Mouse (Mus musculus) liver, postnatal 0 days (tissue): ENCODE data around the gene Uggt2. TPM values are rescaled to one million over a fixed set of nuclear protein-coding genes. Genes with fewer than 3 reads are reported as not detected.

Experiments
- ATAC-seq: fragments of 200-750 bp; cut with Nextera tagmentation; 2 replicates; pipeline ENCODE4 v1.8.0; 2017; ENCODE audit warnings: mild to moderate bottlenecking, moderate library complexity
- DNase-seq: peaks from one replicate; pipeline ENCODE4 v3.0.0-alpha.2; 2016
- H3K27ac ChIP-seq: fragments of 300-500 bp; sonication (generic); 2 replicates; pipeline ENCODE4 v1.5.1; 2014; ENCODE audit warnings: antibody characterized with exemption, moderate library complexity, mild to moderate bottlenecking, low read depth
- H3K27me3 ChIP-seq: fragments of 300-500 bp; sonication (generic); 2 replicates; pipeline ENCODE4 v1.6.1; 2014; ENCODE audit warnings: low read length, control low read depth, mixed read lengths; ENCODE audit not compliant: insufficient read depth
- H3K36me3 ChIP-seq: fragments of 300-500 bp; sonication (generic); replicated peaks from 2 replicates; pipeline ENCODE4 v1.6.1; 2014; ENCODE audit warnings: mild to moderate bottlenecking, control low read depth, low read length, moderate library complexity, mixed read lengths; ENCODE audit not compliant: insufficient read depth
- H3K4me1 ChIP-seq: fragments of 300-500 bp; sonication (generic); 2 replicates; pipeline ENCODE4 v1.6.1; 2014; ENCODE audit warnings: antibody characterized with exemption, mild to moderate bottlenecking, control low read depth; ENCODE audit not compliant: insufficient read depth
- H3K4me2 ChIP-seq: fragments of 300-500 bp; sonication (generic); 2 replicates; pipeline ENCODE4 v1.6.1; 2014; ENCODE audit warnings: low read depth, mild to moderate bottlenecking, low read length, moderate library complexity, mixed read lengths
- H3K4me3 ChIP-seq: fragments of 300-500 bp; sonication (generic); 2 replicates; pipeline ENCODE4 v1.5.1; 2014; ENCODE audit warnings: low read depth, low read length
- H3K9ac ChIP-seq: fragments of 300-500 bp; sonication (generic); replicated peaks from 2 replicates; pipeline ENCODE4 v1.6.1; 2014; ENCODE audit warnings: mild to moderate bottlenecking, moderate library complexity
- H3K9me3 ChIP-seq: fragments of 300-500 bp; sonication (generic); 2 replicates; pipeline ENCODE4 v1.6.1; 2016; ENCODE audit warnings: mild to moderate bottlenecking, control low read depth, low read length, mixed read lengths
- CTCF ChIP-seq: sonication (generic); IDR thresholded peaks from 2 replicates; pipeline ENCODE4 v1.5.1; 2016; ENCODE audit warnings: antibody characterized with exemption, low read depth
- EP300 ChIP-seq: IDR thresholded peaks from 2 replicates; pipeline ENCODE4 v1.6.1; 2016; ENCODE audit warnings: antibody characterized with exemption, low read depth, mild to moderate bottlenecking
- WGBS: fragments of 180-500 bp; shearing (Covaris S2); extraction: QIAGEN DNeasy Blood & Tissue Kit; methylation state at CpG from one replicate; pipeline ENCODE4 v1.1.7; 2014; ENCODE audit not compliant: insufficient replicate concordance; 5-methylcytosine and 5-hydroxymethylcytosine counted together
- polyA plus RNA-seq: library from polyadenylated mRNA; unstranded; fragments of >200 nt; fragmentation: Nextera tagmentation; extraction: Ambion mirVana; gene quantifications from 2 replicates; pipeline ENCODE4 v1.2.1, GENCODE M21; 2015

The Uggt2 gene
- polyA plus RNA-seq, 1 experiment from 2014 or later: 1.7 TPM

DNA sequence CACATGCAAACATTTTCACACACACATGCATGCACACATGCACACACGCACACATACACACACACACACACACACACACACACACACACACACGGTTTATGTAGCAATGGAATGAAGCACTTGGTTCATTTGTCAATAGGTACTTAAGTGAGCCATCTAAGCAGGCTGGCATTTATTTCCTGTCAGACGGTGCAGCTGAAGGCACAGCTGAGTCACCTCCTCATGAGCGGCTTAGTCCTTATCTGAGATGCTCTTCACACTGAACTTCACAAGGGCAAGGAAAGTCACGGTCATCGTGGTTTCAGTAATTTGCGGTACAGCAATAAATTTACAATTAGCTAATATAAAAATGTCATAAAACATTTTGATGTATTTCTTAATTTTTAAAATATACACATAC, 55.5 kb downstream of the Uggt2 start:
- H3K27ac ChIP-seq: no peak overlapping the region
- DNase-seq (no peak), ATAC-seq (no peak)
- H3K27me3 ChIP-seq: no peaks in the 10 kb centered on the region
- H3K4me3 ChIP-seq: no peak overlapping the region
- H3K9ac ChIP-seq: no peak overlapping the region
- H3K36me3 ChIP-seq: no peaks in the 10 kb centered on the region
- H3K9me3 ChIP-seq: no peaks in the 10 kb centered on the region
- WGBS: 50% methylated on average over 7 of the region's 7 CpGs
- no peaks in the 10 kb centered on the region for H3K4me1 ChIP-seq
- no peak overlapping the region for H3K4me2 ChIP-seq
- no peak for TF ChIP-seq EP300
- TF ChIP-seq CTCF: no peak

DNA sequence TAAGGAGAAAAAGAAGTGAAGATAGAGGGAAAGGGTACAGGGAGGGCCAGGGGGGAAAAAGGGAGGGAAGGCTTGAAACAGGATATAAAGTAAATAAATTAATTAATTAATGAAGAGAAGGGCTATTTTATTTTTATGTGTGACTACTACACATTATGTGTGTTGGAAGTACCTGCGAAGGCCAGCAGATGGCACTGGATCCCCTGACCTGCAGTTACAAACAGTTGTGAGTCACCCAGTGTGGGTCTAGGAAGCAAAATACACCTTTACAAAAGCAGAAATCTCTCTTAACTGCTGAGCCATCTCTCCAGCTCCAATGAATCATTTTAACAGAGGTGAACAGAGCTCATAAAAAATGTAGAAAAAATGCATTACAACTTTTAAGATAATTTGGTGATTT, 59.0 kb downstream of the Uggt2 start:
- Histone ChIP-seq H3K4me1 (no peaks in the 10 kb centered on the region), H3K9ac (no peak overlapping the region), H3K27me3 (no peaks in the 10 kb centered on the region), H3K4me2 (no peak overlapping the region), H3K36me3 (no peaks in the 10 kb centered on the region), H3K4me3 (no peak overlapping the region), H3K9me3 (no peaks in the 10 kb centered on the region), H3K27ac (no peak overlapping the region)
- DNase-seq (peak; percentile 45), ATAC-seq (no peak)
- whole genome bisulfite sequencing: 54% methylated on average over 1 of the region's 1 CpGs
- TF ChIP-seq EP300 (no peak), CTCF (peak; percentile 63)

DNA sequence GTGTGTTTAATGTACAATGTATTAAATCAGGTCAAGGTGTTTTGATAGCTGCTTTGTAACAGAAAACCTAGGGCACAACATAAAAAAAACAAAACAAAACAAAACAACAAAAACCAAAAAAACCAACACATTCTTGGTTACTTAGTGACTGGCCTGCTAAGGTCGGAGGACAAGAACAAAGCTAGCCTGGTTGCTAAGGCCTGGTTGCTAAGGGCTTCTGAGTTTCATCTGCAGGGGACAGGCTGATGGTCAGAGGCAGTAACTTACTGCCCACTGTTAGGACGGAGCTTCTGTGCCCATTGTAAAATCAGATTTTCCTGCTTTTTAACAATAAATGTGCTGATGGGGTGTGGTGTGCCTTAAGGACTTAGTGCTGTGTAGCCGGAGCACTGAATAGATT, 61.5 kb downstream of the Uggt2 start:
- ATAC-seq: no peak
- 63% methylated on average over 3 of the region's 3 CpGs for WGBS
- no peaks in the 10 kb centered on the region for H3K36me3 ChIP-seq
- H3K27ac ChIP-seq: no peak overlapping the region
- H3K4me1 ChIP-seq: no peaks in the 10 kb centered on the region
- H3K27me3 ChIP-seq: no peaks in the 10 kb centered on the region
- H3K4me2 ChIP-seq: no peak overlapping the region
- no peak overlapping the region for H3K4me3 ChIP-seq
- no peaks in the 10 kb centered on the region for H3K9me3 ChIP-seq
- no peak for TF ChIP-seq EP300
- TF ChIP-seq CTCF: no peak
- no peak overlapping the region for H3K9ac ChIP-seq
- DNase-seq: no peak

DNA sequence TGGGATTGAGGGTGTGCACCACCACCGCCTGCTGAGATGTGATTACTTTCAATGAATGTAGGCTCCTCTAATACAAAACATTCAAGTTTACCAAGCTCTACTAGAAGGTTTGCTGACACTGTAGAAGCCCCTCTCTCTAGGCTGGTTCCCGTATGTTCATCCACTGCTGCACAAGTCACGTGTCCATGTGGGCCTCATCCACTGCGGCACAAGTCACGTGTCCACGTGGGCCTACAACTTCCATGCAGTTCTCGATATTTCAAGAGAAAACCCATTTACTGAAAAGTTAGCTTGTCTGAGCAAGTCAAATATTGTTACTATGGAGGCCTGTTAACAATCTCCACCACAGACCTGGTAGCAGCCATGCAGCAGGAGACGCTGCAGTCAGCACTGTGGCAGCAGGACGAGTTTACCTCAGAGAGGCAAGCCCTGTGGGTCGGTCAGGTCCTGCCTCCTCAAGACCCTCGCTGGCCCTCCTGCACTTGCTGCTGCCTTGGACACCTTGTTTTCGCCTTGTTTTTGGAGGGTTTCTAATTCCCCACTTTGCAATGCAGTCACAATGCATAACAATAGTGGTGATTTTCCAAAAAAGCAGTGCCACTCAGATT, 62.0 kb downstream of the Uggt2 start:
- H3K4me1 ChIP-seq: no peaks in the 10 kb centered on the region
- H3K9ac ChIP-seq: no peak overlapping the region
- no peaks in the 10 kb centered on the region for H3K9me3 ChIP-seq
- H3K36me3 ChIP-seq: no peaks in the 10 kb centered on the region
- no peak overlapping the region for H3K4me3 ChIP-seq
- ATAC-seq: no peak
- H3K4me2 ChIP-seq: no peak overlapping the region
- no peak for DNase-seq
- WGBS: 81% methylated on average over 12 of the region's 12 CpGs
- H3K27me3 ChIP-seq: no peaks in the 10 kb centered on the region
- no peak for TF ChIP-seq CTCF
- TF ChIP-seq EP300: no peak
- no peak overlapping the region for H3K27ac ChIP-seq

DNA sequence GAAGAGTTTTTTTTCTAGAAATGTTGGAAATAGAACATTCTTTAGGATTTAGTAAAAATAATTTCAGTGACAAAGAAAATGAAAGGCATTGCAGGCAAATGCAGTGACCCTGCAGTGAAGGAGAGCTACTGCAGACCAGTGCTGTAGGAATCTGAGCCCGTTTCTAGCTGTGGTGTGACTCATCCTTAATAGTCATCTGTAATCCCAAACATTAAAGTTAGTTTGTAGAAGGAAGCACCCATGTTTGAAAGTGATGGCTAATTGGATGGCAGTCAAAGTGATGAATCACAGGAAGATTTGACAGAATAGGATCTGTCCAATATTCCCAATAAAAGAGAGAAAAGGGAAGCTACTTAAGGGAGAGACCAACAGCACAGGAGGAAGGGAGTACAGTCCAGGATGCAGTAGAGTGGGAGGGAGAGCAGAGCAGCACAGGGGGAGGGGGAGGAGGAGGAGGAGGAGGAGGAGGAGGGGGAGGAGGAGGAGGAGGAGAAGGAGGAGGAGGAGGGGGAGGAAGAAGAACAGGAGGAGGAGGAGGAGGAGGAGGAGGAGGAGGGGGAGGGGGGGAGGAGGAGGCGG, 71.5 kb downstream of the Uggt2 start:
- Histone ChIP-seq H3K4me3 (no peak overlapping the region), H3K9me3 (no peaks in the 10 kb centered on the region), H3K27me3 (no peaks in the 10 kb centered on the region), H3K4me1 (no peaks in the 10 kb centered on the region), H3K4me2 (no peak overlapping the region), H3K27ac (no peak overlapping the region), H3K9ac (no peak overlapping the region), H3K36me3 (no peaks in the 10 kb centered on the region)
- WGBS: 76% methylated on average over 2 of the region's 2 CpGs
- no peak for TF ChIP-seq EP300
- no peak for TF ChIP-seq CTCF
- no peak for ATAC-seq
- no peak for DNase-seq

DNA sequence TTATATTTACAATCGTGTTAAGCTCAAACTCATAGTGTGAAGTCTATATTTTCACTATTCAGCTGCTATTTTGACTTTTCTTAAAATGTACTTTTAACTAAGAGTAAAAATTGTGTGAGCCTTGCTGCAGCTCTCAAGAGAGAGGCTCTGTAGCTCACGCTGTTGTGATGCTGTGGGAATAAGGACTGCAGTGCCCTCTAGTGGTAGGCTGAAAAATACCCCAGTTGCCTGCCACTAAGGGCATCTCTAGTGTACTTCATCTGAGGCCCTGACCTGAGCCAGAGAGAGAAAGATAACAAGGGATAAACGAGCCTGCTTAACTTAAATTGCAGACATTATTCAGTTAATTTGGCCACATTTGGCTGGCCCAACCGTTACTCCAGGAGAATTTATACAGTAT, 72.1 kb downstream of the Uggt2 start:
- H3K4me1 ChIP-seq: no peaks in the 10 kb centered on the region
- peak; percentile 95 for TF ChIP-seq CTCF
- no peak for TF ChIP-seq EP300
- ATAC-seq (peak; percentile 76), DNase-seq (peak; percentile 63)
- no peak overlapping the region for H3K27ac ChIP-seq
- H3K27me3 ChIP-seq: no peaks in the 10 kb centered on the region
- no peaks in the 10 kb centered on the region for H3K36me3 ChIP-seq
- 30% methylated on average over 4 of the region's 4 CpGs for WGBS
- H3K9me3 ChIP-seq: no peaks in the 10 kb centered on the region
- no peak overlapping the region for H3K9ac ChIP-seq
- no peak overlapping the region for H3K4me2 ChIP-seq
- H3K4me3 ChIP-seq: no peak overlapping the region
